Comparison of ENCODE assay signal across 12 mouse cellular contexts in the genomic region with DNA sequence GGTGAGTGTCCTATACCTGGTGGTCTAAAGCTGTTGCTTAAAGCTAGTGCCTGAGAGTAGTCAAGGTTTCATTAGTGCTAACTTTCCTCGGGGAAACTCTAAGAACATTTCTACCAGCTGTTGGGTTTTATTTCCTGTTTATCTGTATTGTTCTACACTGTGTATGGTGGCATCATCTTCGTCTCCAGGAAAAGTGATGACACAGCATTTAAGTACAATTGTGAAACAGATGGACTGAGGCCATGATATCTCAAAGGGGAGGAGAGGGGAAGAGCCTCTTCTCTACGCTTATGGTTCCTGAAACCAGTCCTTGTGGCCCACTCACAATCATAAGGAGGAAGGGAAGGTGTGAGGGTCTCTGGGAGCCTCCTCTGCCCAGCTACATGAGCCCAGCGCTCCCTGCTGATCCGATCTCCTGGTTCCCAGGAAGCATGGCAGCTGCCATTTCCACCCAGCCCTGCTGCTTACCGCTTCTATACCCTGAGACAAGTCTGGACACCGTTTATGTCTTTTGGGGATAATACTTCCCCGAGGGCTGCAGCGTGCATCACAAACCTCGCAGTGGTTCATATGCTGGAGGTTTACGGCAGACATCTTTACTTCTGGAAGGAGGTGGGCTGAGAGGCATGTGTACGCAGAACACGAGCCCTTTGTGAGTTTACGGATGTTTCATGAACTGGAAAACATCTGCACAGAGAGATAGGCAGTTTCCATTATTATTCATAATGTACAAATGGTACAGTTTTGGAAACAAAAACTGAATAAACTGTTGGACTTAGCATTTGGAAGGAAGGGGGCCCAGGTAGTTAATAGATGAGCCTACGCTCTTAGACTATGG.
DNase-seq lines count a peak whose midpoint lies in the region; ATAC-seq and TF ChIP-seq lines count a peak whose summit lies in the region.
"Had no signal": no experiment of that assay in that cellular context is flagged by ENCODE, and none has a peak within 500 bp of the region (broad histone marks: within the 10 kb centered on the region; RNA-seq: fewer than 3 reads in every experiment).

No protein-coding gene starts in this region.

- H3K27ac ChIP-seq in hindbrain, embryonic 10.5 days, result peak overlapping the region; percentile 9; the same call in 1 of the 2 replicates
- no peak overlapping the region for H3K27ac ChIP-seq in hindbrain, embryonic 13.5 days
- peak overlapping the region; percentile 91 for H3K27ac ChIP-seq in macrophage
- no peak overlapping the region for H3K27ac ChIP-seq in forebrain, postnatal 0 days (ENCODE audit: low read depth, low read length)
- H3K27ac ChIP-seq: forebrain, embryonic 12.5 days had no signal

- H3K4me2 ChIP-seq in hindbrain, embryonic 13.5 days, result no peak overlapping the region
- H3K4me2 ChIP-seq in forebrain, postnatal 0 days (ENCODE audit: low read depth), result no peak overlapping the region
- H3K4me2 ChIP-seq: forebrain, embryonic 12.5 days had no signal

- H3K4me3 ChIP-seq in hindbrain, embryonic 10.5 days, result no peak overlapping the region
- H3K4me3 ChIP-seq in hindbrain, embryonic 13.5 days, result no peak overlapping the region
- no peak overlapping the region for H3K4me3 ChIP-seq in macrophage (ENCODE audit: inconsistent target)
- no peak overlapping the region for H3K4me3 ChIP-seq in forebrain, postnatal 0 days (ENCODE audit: low read depth, low read length)
- H3K4me3 ChIP-seq: forebrain, embryonic 12.5 days had no signal

- no peaks in the 10 kb centered on the region for H3K79me2 ChIP-seq in macrophage (ENCODE audit: inconsistent target)

- no peak for TF ChIP-seq CTCF in forebrain, postnatal 0 days (IDR thresholded peaks at IDR 0.05; ENCODE audit: low read depth)

- H3K4me1 ChIP-seq in hindbrain, embryonic 10.5 days (replicated peaks), result peaks cover 25% of the 10 kb centered on the region
- H3K4me1 ChIP-seq in hindbrain, embryonic 13.5 days (replicated peaks), result peaks cover 40% of the 10 kb centered on the region
- H3K4me1 ChIP-seq in forebrain, postnatal 0 days (ENCODE audit: insufficient read depth), result peaks cover 12% of the 10 kb centered on the region; the same call in 1 of the 2 replicates

- no peaks in the 10 kb centered on the region for H3K9me3 ChIP-seq in hindbrain, embryonic 10.5 days
- H3K9me3 ChIP-seq in hindbrain, embryonic 13.5 days, result no peaks in the 10 kb centered on the region
- no peaks in the 10 kb centered on the region for H3K9me3 ChIP-seq in forebrain, postnatal 0 days (ENCODE audit: low read length)
- H3K9me3 ChIP-seq: forebrain, embryonic 12.5 days had no signal

- no peaks in the 10 kb centered on the region for H3K36me3 ChIP-seq in hindbrain, embryonic 10.5 days
- H3K36me3 ChIP-seq in hindbrain, embryonic 13.5 days, result no peaks in the 10 kb centered on the region
- H3K36me3 ChIP-seq in macrophage (ENCODE audit: inconsistent target), result no peaks in the 10 kb centered on the region
- H3K36me3 ChIP-seq in forebrain, postnatal 0 days (ENCODE audit: insufficient read depth), result no peaks in the 10 kb centered on the region
- H3K36me3 ChIP-seq: forebrain, embryonic 12.5 days had no signal

- WGBS in hindbrain, embryonic 10.5 days, result 89% methylated on average over 15 of the region's 15 CpGs
- 87% methylated on average over 15 of the region's 15 CpGs for WGBS in hindbrain, embryonic 13.5 days
- WGBS in macrophage (ENCODE audit: missing documents), result 70% methylated on average over 15 of the region's 15 CpGs
- 88% methylated on average over 15 of the region's 15 CpGs for whole genome bisulfite sequencing in forebrain, postnatal 0 days

- H3K9ac ChIP-seq in hindbrain, embryonic 13.5 days, result no peak overlapping the region
- no peak overlapping the region for H3K9ac ChIP-seq in forebrain, postnatal 0 days
- H3K9ac ChIP-seq: forebrain, embryonic 12.5 days had no signal

- ATAC-seq in hindbrain, embryonic 13.5 days (ENCODE audit: low FRiP score), result no peak
- peak; percentile 45 for ATAC-seq in common myeloid progenitor, adult 5-6 weeks (replicated peaks; ENCODE audit: low read depth, poor library complexity, severe bottlenecking)
- no peak for ATAC-seq in forebrain, postnatal 0 days

- DNase-seq in hindbrain, embryonic 10.5 days (ENCODE audit: low spot score), result no peak
- DNase-seq in heart, postnatal 4 days, result peak; percentile 12
- no peak for DNase-seq in forebrain, postnatal 0 days
- DNase-seq in spleen, adult 18-20 months, result no peak
- DNase-seq in thymus, postnatal 10 days (ENCODE audit: low spot score in 2 of 2), result no peak
- DNase-seq: B cell, adult 2 months; cerebellum, adult 8-10 months; layer of hippocampus, postnatal 36 days had no signal

- no peaks in the 10 kb centered on the region for H3K27me3 ChIP-seq in hindbrain, embryonic 10.5 days (ENCODE audit: insufficient read depth, poor library complexity, severe bottlenecking)
- H3K27me3 ChIP-seq in hindbrain, embryonic 13.5 days, result no peaks in the 10 kb centered on the region
- no peaks in the 10 kb centered on the region for H3K27me3 ChIP-seq in forebrain, postnatal 0 days (ENCODE audit: insufficient read depth, low read length)
- H3K27me3 ChIP-seq: forebrain, embryonic 12.5 days had no signal

Comparison
In these comparisons a context has a peak if more than half of its experiments do, and no peak if none do; other contexts are left out.
1. H3K27ac ChIP-seq: peak in hindbrain, embryonic 10.5 days (single experiment) and macrophage (single experiment); none in hindbrain, embryonic 13.5 days (single experiment) and forebrain, postnatal 0 days (single experiment).